Mouse (Mus musculus) left cerebral cortex, adult 2 months (tissue): ENCODE results near the gene Gm8251. TPM values are rescaled to one million over a fixed set of nuclear protein-coding genes. Genes with fewer than 3 reads are reported as not detected.

Source experiments
- DNase-seq, 2 experiments: peaks; one replicate each; pipeline ENCODE4 v3.0.0; 2021 to 2022; ENCODE audit warnings: low spot score in 2 of 2, mixed read lengths in 1 of 2; ENCODE audit errors: extremely low spot score in 1 of 2
- H3K27ac ChIP-seq: fragments of 200-600 bp; 2 replicates; pipeline ENCODE4 v1.8.1; 2022
- H3K4me3 ChIP-seq: fragments of 200-600 bp; 2 replicates; pipeline ENCODE4 v1.8.1; 2022
- CTCF ChIP-seq: fragments of 200-600 bp; IDR thresholded peaks from 2 replicates; pipeline ENCODE4 v1.8.1; 2022; ENCODE audit warnings: antibody characterized with exemption, mild to moderate bottlenecking, moderate library complexity
- intact Hi-C: fragments of 180-260 bp; cut with DNase I; formaldehyde crosslinking; loops from one replicate; pipeline ENCODE4 v1.15.1; 2025
- total RNA-seq, 2 experiments: library from RNA; stranded (reverse); gene quantifications; 2 replicates each; pipeline ENCODE4 v1.2.3; 2021

Gene Gm8251
- total RNA-seq, 2 experiments from 2014 or later, result not detected

DNA sequence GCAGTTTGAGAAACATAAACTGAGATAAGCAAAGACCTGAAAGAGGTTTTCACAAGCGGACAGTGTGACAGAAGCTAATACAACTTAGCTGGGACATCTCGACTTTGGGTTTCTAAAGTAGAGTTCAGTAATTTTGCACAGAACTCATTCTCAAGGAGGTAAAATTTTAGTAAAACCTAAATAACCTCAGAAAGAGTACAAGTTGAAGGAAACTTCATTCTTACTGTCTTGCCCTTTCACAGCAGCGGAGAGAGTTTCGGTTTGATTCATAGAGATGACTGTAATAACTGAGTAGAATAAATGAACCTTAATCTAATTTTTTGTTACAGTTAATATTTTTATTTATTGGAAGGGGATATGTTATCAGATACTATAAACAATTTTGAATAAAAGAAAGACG is 28.8 kb downstream of the Gm8251 start:
- no peak for TF ChIP-seq CTCF
- no peak for DNase-seq
- no peak overlapping the region for H3K27ac ChIP-seq
- no peak overlapping the region for H3K4me3 ChIP-seq
- intact Hi-C loops, result no loop called here

DNA sequence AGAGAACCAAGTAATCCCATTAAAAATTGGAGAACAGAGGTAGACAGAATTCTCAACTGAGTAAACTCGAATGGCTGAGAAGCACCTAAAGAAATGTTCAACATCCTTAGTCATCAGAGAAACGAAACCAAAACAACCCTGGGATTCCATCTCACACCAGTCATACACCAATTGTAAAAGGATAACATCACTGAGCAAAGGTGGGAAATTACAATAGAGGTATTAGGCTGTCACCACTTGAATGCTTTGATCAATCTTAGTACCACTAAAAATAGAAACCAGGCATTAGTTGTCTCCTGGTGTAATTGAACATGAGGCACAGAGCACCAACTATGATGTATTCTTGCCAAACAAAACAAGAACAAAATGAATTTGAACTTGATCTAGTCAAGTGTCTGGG is 29.5 kb downstream of the Gm8251 start:
- intact Hi-C loops, result no loop called here
- no peak for TF ChIP-seq CTCF
- no peak overlapping the region for H3K27ac ChIP-seq
- DNase-seq, result no peak
- no peak overlapping the region for H3K4me3 ChIP-seq

DNA sequence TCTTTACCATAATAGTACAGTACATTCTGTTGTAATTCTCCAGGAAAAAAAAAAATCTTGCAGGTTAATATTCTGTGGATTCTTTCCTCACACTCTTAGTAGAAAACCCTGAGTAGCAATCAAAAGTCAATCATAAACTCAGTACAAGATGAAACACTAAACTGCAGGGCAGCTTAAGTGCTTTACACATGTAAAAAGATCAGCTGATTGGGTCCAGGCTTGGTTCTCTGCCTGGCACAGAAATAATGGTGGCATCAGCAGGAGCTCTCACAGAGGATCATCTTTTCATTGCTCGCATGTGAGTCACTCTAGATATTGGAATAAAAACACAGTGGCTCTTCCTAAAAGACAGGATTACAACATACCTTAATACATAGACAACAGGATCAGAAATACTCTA is 34.1 kb downstream of the Gm8251 start:
- no peak overlapping the region for H3K27ac ChIP-seq
- no peak overlapping the region for H3K4me3 ChIP-seq
- intact Hi-C loops, result no loop called here
- no peak for DNase-seq
- no peak for TF ChIP-seq CTCF

DNA sequence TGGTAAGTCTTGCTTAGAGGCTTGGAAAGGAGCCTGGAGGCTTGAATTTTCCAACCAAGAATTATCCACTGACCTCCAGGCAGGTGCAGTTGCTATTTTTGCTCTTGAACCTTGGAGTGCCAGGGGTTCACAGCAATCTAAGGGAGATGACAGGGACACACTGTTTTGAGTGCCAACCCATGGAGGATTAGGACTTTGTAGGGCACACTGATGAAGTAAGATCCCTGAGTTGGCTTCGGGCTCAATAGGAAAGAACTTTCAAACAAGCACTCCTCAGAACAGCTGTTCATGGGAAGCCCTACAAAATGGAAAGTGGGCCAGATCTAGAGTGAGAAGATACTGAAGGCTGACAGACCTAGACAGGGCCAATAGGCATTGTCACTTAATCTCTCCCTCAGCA is 39.1 kb downstream of the Gm8251 start:
- Histone ChIP-seq H3K27ac (no peak overlapping the region), H3K4me3 (no peak overlapping the region)
- intact Hi-C loops, result no loop called here
- no peak for DNase-seq
- TF ChIP-seq CTCF, result no peak

DNA sequence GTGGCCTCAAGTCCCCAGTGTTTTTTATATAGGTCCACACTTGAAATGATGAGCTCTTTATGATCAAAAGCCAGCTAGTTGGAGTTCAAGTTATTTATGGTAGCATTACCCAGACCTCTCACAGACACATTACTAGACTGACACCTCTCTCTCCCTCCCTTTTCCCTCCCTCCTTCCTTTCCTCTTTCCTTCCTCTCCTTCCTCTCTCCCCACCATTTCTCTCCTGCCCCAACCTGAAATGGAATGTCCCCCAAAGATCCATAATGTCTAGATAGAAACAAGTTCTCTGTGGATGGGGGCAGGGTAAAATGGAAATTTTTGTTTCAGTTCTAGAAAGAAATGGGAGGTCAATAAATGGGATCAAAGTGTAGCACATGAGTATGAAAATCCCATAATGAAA is 41.8 kb downstream of the Gm8251 start, which contains the start of gene Mettl21c:
Mettl21c (minus strand) TSS at position 101 of the 400 bp plus-strand sequence.
- no peak for TF ChIP-seq CTCF
- DNase-seq, result no peak
- no peak within 1 kb of the TSS for H3K4me3 ChIP-seq
- intact Hi-C loops, result no loop called here
- H3K27ac ChIP-seq, result no peak within 1 kb of the TSS

DNA sequence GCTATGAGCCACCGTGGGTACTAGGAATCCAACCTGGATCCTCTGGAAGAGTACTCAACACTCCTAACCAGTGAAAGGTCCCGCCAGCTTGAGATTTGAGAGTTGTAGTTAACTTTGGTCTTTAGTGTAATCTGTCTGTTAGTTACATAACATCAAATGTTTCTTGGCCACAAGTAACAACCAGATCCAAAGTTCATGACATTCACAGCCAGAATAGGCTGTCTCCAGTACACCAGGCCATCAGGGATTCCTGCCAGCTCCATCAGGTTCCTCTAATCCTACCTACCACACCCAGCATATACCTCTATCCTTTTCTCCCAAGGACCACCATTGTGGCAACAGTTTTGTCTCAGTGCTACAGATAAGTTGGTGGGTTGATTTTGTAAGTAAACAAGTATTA is 46.2 kb downstream of the Gm8251 start:
- DNase-seq, result no peak
- TF ChIP-seq CTCF, result no peak
- Histone ChIP-seq H3K27ac (no peak overlapping the region), H3K4me3 (no peak overlapping the region)
- intact Hi-C loops, result no loop called here

Other genes with a start within 250 kb of the Gm8251 start
- gene Uxs1, start 234.1 kb downstream of the Gm8251 start, total RNA-seq, result 10 to 100 TPM; 54.8 to 61.5 TPM
- 10 to 100 TPM; 47.4 to 50.5 TPM for gene Tpp2, start 128.3 kb downstream of the Gm8251 start, total RNA-seq
- gene Mettl21c, start 41.9 kb downstream of the Gm8251 start, total RNA-seq, result not detected
- gene Tex30, start 40.5 kb upstream of the Gm8251 start, total RNA-seq, result 10 to 100 TPM in 1 of 2 experiments, 1 to 10 TPM in 1; 9.6 to 10.5 TPM
- gene Kdelc1, start 56.9 kb upstream of the Gm8251 start, total RNA-seq, result 1 to 10 TPM; 8.3 to 8.9 TPM
- gene Bivm, start 57.0 kb upstream of the Gm8251 start, total RNA-seq, result 10 to 100 TPM; 32.0 to 38.9 TPM
- 10 to 100 TPM; 24.6 TPM for gene Ercc5, start 85.8 kb upstream of the Gm8251 start, total RNA-seq
- gene Mettl21e, start 157.0 kb upstream of the Gm8251 start, total RNA-seq, result not detected